Mouse (Mus musculus) midbrain, embryonic 12.5 days (tissue): ENCODE results near the gene Cog7. TPM values are rescaled to one million over a fixed set of nuclear protein-coding genes. Genes with fewer than 3 reads are reported as not detected.

Source experiments
- ATAC-seq: fragments of 200-750 bp; cut with Nextera tagmentation; 2 replicates; pipeline ENCODE4 v1.8.0; 2017; ENCODE audit warnings: low read depth, moderate TSS enrichment, moderate library complexity; ENCODE audit not compliant: low FRiP score
- H3K27ac ChIP-seq: fragments of 300-500 bp; sonication (generic); replicated peaks from 2 replicates; pipeline ENCODE4 v1.5.1; 2016; ENCODE audit warnings: mild to moderate bottlenecking
- H3K27me3 ChIP-seq: fragments of 300-500 bp; sonication (generic); 2 replicates; pipeline ENCODE4 v1.6.1; 2016; ENCODE audit warnings: mild to moderate bottlenecking
- H3K36me3 ChIP-seq: fragments of 300-500 bp; sonication (generic); 2 replicates; pipeline ENCODE4 v1.6.1; 2016
- H3K4me1 ChIP-seq: fragments of 300-500 bp; sonication (generic); 2 replicates; pipeline ENCODE4 v1.6.1; 2016
- H3K4me2 ChIP-seq: fragments of 300-500 bp; sonication (generic); replicated peaks from 2 replicates; pipeline ENCODE4 v1.6.1; 2016; ENCODE audit warnings: mild to moderate bottlenecking, moderate library complexity
- H3K4me3 ChIP-seq: fragments of 300-500 bp; sonication (generic); 2 replicates; pipeline ENCODE4 v1.5.1; 2016; ENCODE audit warnings: mild to moderate bottlenecking
- H3K9ac ChIP-seq: fragments of 300-500 bp; sonication (generic); replicated peaks from 2 replicates; pipeline ENCODE4 v1.6.1; 2016; ENCODE audit warnings: mild to moderate bottlenecking, moderate library complexity
- H3K9me3 ChIP-seq: fragments of 300-500 bp; sonication (generic); 2 replicates; pipeline ENCODE4 v1.6.1; 2016; ENCODE audit warnings: mild to moderate bottlenecking
- WGBS: fragments of 180-500 bp; shearing (Covaris S2); methylation state at CpG from one replicate; pipeline ENCODE4 v1.1.7; 2016; 5-methylcytosine and 5-hydroxymethylcytosine counted together
- polyA plus RNA-seq: library from polyadenylated mRNA; unstranded; fragments of >200 nt; fragmentation: Nextera tagmentation; extraction: Ambion mirVana; gene quantifications from 2 replicates; pipeline ENCODE4 v1.2.1, GENCODE M21; 2016

The Cog7 gene
- polyA plus RNA-seq, result 20.7 and 21.9 TPM in 2 replicates

GRCm38 (mm10) chr7:121981307-121981871 is at the start of gene Cog7:
Gene Cog7 (minus strand): TSS chr7:121981711.
- Histone ChIP-seq H3K4me1 (peaks cover 10% of the 10 kb centered on the region), H3K4me2 (peak within 1 kb of the TSS; percentile 60), H3K36me3 (peaks cover 9% of the 10 kb centered on the region), H3K9me3 (no peaks in the 10 kb centered on the region), H3K27ac (no peak within 1 kb of the TSS), H3K4me3 (peak within 1 kb of the TSS; percentile 74), H3K9ac (peak within 1 kb of the TSS; percentile 76), H3K27me3 (no peaks in the 10 kb centered on the region)
- WGBS, result 2% methylated on average over 53 of the region's 55 CpGs
- peak; percentile 85 for ATAC-seq

DNA sequence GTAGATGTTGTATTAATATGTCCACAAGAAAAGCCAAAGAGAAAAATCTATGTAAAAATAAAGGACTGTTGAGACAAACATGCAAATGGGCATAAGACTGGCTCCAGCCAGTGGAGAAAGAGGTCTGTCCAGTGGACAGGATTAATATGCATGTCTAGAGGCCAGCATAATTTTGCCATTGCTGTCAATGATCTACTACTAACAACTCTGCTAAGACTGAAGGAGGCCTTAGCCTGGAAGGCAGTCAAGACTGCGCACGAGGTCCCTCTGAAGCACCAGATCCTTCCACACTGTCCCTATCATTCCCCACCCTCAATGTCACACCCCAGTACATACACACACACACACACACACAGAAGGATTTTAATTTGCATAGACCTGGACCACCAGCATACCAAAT is 40.6 kb upstream of the Cog7 start:
- H3K27me3 ChIP-seq, result no peaks in the 10 kb centered on the region
- H3K4me2 ChIP-seq, result no peak overlapping the region
- no peaks in the 10 kb centered on the region for H3K9me3 ChIP-seq
- H3K4me1 ChIP-seq, result peaks cover 26% of the 10 kb centered on the region
- 97% methylated on average over 2 of the region's 2 CpGs for WGBS
- no peak overlapping the region for H3K4me3 ChIP-seq
- H3K9ac ChIP-seq, result no peak overlapping the region
- no peak for ATAC-seq
- no peaks in the 10 kb centered on the region for H3K36me3 ChIP-seq
- no peak overlapping the region for H3K27ac ChIP-seq

DNA sequence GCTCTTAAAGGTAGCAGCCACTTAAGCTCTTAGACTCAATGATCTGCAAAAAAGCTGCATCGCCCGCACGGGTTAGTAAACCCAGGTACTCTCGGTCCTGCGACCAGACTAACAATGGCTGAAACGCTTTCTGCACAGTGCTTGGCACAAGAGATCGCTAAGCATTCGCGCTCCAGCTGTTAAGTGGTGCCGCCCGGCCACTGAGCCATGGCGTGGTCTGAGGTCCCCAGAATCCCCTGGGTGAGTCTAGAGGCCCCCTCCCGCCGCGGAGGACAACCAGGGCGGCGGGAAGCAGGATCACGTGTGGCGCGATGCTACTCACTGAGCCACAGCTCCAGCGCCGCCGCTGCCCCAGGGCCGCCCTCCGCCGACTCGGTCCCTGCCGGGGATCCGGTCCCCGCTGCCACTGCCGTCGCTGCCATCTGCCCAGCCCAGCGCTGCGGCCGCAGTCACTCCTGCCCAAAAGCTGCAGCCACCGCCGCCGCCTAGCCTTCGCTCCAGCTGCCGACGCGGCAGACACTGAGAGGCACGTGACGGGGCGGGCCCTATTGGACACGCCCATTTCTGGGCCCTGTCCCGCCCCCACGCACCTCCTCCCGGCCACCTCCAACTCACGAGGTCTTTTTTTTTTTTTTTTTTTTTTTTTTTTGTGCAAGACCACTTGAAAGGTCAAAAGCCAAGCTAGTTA is 39.3 kb upstream of the Cog7 start, which contains the start of gene Gga2:
Gene Gga2 (minus strand): TSS at position 556 of the 688 bp plus-strand sequence.
- ATAC-seq, result peak; percentile 88
- Histone ChIP-seq H3K9ac (peak within 1 kb of the TSS; percentile 82), H3K4me2 (peak within 1 kb of the TSS; percentile 78), H3K9me3 (no peaks in the 10 kb centered on the region), H3K4me3 (peak within 1 kb of the TSS; percentile 79), H3K27me3 (no peaks in the 10 kb centered on the region), H3K36me3 (no peaks in the 10 kb centered on the region), H3K4me1 (peaks cover 35% of the 10 kb centered on the region), H3K27ac (peak within 1 kb of the TSS; percentile 89)
- under 1% methylated on average over 47 of the region's 50 CpGs for WGBS

DNA sequence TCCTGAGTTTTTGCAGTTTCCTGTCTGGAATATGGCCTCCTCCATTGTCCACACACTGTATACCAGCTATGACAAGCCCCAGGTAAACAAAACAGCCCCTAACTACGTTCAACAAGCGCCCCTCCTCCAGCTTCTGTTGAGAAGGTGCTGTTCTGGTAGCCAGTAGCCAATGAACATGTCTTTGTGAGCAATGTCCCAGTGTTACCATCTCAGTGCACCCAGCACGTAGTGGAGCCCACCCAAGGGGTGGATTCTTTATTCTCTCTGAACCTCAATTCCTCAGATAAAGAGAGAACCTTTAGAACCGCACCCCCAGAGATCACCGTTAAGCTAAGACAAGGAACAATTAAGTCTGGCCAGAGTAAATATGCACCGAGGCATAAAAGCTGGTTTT is 38.8 kb upstream of the Cog7 start:
- peak overlapping the region; percentile 78 for H3K4me2 ChIP-seq
- no peaks in the 10 kb centered on the region for H3K36me3 ChIP-seq
- H3K4me3 ChIP-seq, result peak overlapping the region; percentile 79
- H3K27me3 ChIP-seq, result no peaks in the 10 kb centered on the region
- peak; percentile 32 for ATAC-seq
- peak overlapping the region; percentile 89 for H3K27ac ChIP-seq
- H3K4me1 ChIP-seq, result peaks cover 40% of the 10 kb centered on the region
- H3K9ac ChIP-seq, result peak overlapping the region; percentile 82
- H3K9me3 ChIP-seq, result no peaks in the 10 kb centered on the region
- WGBS, result 1% methylated on average over 6 of the region's 6 CpGs

DNA sequence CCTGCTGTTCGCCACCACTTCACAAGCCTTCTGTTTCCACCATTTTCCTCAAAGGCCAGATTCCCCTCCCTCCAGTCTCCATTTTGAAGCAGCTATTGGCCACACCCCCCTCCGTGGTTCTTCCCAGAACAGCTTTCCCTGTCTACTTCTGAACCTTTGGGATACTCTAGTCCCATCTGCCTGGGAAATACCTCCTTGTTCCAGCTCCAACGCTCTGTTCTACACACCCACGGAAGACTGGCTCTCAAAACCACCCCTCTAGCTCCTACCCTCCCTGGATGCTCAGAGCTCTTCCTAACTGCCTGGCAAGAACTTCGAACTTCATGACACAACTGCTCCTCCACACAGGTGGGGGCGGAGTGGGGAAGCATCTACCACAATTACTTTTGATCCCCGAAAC is 37.5 kb upstream of the Cog7 start:
- Histone ChIP-seq H3K4me3 (peak overlapping the region; percentile 79), H3K27ac (no peak overlapping the region), H3K4me2 (peak overlapping the region; percentile 78), H3K9me3 (no peaks in the 10 kb centered on the region), H3K27me3 (no peaks in the 10 kb centered on the region), H3K9ac (no peak overlapping the region; the same call in 1 of the 2 replicates), H3K4me1 (peaks cover 45% of the 10 kb centered on the region), H3K36me3 (no peaks in the 10 kb centered on the region)
- no peak for ATAC-seq
- 89% methylated on average over 7 of the region's 7 CpGs for WGBS

DNA sequence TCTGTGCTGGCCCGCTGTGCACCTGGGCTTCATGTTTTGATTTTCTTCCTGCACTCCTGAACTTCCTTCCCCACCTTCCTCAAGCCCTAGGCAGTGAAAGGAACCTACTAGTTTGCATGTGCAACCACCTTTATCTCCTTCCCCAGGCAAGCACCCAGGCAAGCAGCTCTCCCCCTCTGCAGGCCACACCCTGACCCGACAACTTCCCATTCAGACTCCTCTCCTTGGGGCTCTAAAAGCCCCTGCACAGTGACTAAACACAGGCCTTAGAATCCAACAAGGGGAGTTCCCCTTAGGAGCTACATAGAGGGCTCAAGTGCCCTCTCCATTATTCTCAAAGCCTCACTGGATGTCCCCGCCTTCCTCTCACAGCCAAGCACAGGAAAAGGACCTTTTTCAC is 36.7 kb upstream of the Cog7 start:
- Histone ChIP-seq H3K4me2 (peak overlapping the region; percentile 78), H3K27me3 (no peaks in the 10 kb centered on the region), H3K27ac (no peak overlapping the region), H3K4me3 (0 out of 2 replicates have a peak overlapping the region, but pooled peaks have one; percentile 79), H3K9ac (no peak overlapping the region), H3K9me3 (no peaks in the 10 kb centered on the region), H3K4me1 (peaks cover 45% of the 10 kb centered on the region), H3K36me3 (no peaks in the 10 kb centered on the region)
- no peak for ATAC-seq
- 74% methylated on average over 3 of the region's 3 CpGs for WGBS

GRCm38 (mm10) chr7:122015734-122016133 is 34.2 kb upstream of the Cog7 start:
- peak overlapping the region; percentile 23 for H3K4me2 ChIP-seq
- H3K27me3 ChIP-seq, result no peaks in the 10 kb centered on the region
- ATAC-seq, result no peak
- H3K4me1 ChIP-seq, result peaks cover 45% of the 10 kb centered on the region
- H3K9ac ChIP-seq, result peak overlapping the region; percentile 37; the same call in 1 of the 2 replicates
- H3K9me3 ChIP-seq, result no peaks in the 10 kb centered on the region
- WGBS, result 63% methylated on average over 10 of the region's 10 CpGs
- H3K36me3 ChIP-seq, result peaks cover 15% of the 10 kb centered on the region
- no peak overlapping the region for H3K4me3 ChIP-seq
- peak overlapping the region; percentile 58 for H3K27ac ChIP-seq

GRCm38 (mm10) chr7:122015105-122015504 is 33.6 kb upstream of the Cog7 start:
- Histone ChIP-seq H3K27me3 (no peaks in the 10 kb centered on the region), H3K4me3 (no peak overlapping the region), H3K4me2 (peak overlapping the region; percentile 23), H3K9me3 (no peaks in the 10 kb centered on the region), H3K9ac (no peak overlapping the region), H3K27ac (peak overlapping the region; percentile 58), H3K36me3 (peaks cover 21% of the 10 kb centered on the region), H3K4me1 (peaks cover 43% of the 10 kb centered on the region)
- 51% methylated on average over 8 of the region's 8 CpGs for WGBS
- no peak for ATAC-seq

DNA sequence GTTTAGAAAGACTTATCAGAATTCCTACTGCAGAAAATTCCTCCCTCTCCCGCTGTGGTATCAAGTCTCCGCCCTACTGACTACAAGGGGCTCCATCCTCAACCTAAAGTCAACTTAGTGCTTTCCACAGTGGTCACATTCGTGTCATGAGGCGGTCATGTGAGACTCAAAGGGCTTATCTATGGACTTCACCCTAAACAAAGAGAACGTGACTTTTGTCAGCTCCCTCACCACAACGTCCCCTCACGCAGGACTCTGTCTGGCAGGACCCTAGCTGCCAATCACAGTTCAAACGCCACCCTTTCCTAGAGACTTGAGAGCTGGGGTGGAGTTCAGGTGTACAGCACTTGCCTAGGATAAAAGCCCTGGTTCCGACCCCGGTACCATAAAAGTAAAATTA is 31.4 kb upstream of the Cog7 start:
- Histone ChIP-seq H3K27ac (no peak overlapping the region), H3K9ac (no peak overlapping the region), H3K4me1 (peaks cover 22% of the 10 kb centered on the region), H3K4me2 (no peak overlapping the region), H3K4me3 (no peak overlapping the region), H3K36me3 (peaks cover 40% of the 10 kb centered on the region), H3K27me3 (no peaks in the 10 kb centered on the region), H3K9me3 (no peaks in the 10 kb centered on the region)
- no peak for ATAC-seq
- WGBS, result 89% methylated on average over 10 of the region's 10 CpGs

GRCm38 (mm10) chr7:122012370-122012769 is 30.9 kb upstream of the Cog7 start:
- no peak overlapping the region for H3K9ac ChIP-seq
- H3K27ac ChIP-seq, result no peak overlapping the region
- H3K4me3 ChIP-seq, result no peak overlapping the region
- no peak for ATAC-seq
- H3K36me3 ChIP-seq, result peaks cover 46% of the 10 kb centered on the region
- no peak overlapping the region for H3K4me2 ChIP-seq
- no peaks in the 10 kb centered on the region for H3K9me3 ChIP-seq
- peaks cover 22% of the 10 kb centered on the region for H3K4me1 ChIP-seq
- WGBS, result 90% methylated on average over 4 of the region's 4 CpGs
- no peaks in the 10 kb centered on the region for H3K27me3 ChIP-seq

DNA sequence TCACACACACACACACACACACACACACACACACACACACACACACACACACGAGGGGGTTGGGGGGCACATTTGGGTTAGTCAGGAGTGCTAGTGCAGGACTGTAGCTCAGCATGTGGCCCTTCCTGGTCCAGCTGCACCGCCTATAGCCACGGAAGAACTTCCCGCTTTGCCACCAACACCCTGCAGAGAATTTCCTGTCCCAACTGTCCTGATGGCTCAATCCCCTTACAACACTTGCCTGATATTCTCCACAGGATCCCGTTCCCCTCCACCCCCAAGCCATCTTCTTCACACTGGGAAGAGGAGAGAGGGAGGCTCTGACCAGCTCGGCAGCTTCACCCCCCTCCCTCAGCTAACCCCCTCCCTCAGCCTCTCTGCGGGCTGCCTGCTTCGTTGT is 18.9 kb upstream of the Cog7 start:
- Histone ChIP-seq H3K4me2 (no peak overlapping the region), H3K27ac (no peak overlapping the region)
- ATAC-seq, result no peak

DNA sequence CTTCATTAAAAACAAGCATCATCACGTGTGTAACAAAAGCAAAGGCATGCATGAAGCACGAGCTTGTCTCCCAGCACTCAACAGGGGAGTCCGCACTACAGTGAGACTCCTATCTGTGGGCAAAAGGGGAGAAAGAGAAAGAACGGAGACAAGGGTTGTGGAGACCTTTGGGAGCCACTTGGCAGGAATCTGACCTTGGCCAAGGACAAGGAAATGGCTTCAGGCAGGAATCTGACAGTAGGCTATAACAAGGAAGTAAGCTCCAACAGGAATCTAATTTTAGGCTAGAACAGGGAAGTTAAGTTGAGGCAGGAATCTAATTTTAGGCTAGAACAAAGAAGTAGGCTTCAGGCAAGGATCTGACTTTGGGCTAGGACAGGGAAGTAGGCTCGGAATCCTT is 14.4 kb upstream of the Cog7 start:
- H3K9ac ChIP-seq, result no peak overlapping the region
- peaks cover 92% of the 10 kb centered on the region for H3K36me3 ChIP-seq
- H3K9me3 ChIP-seq, result no peaks in the 10 kb centered on the region
- no peaks in the 10 kb centered on the region for H3K4me1 ChIP-seq
- 93% methylated on average over 5 of the region's 5 CpGs for WGBS
- H3K4me3 ChIP-seq, result no peak overlapping the region
- no peak overlapping the region for H3K27ac ChIP-seq
- no peaks in the 10 kb centered on the region for H3K27me3 ChIP-seq
- no peak overlapping the region for H3K4me2 ChIP-seq
- ATAC-seq, result no peak

More for the DNA sequence above, 18.9 kb upstream of the Cog7 start:
- Histone ChIP-seq H3K27me3 (no peaks in the 10 kb centered on the region), H3K9ac (no peak overlapping the region), H3K4me1 (no peaks in the 10 kb centered on the region), H3K4me3 (no peak overlapping the region), H3K9me3 (no peaks in the 10 kb centered on the region), H3K36me3 (peaks cover 86% of the 10 kb centered on the region)
- 74% methylated on average over 8 of the region's 8 CpGs for WGBS
